Mouse (Mus musculus): ENCODE data around the gene Pax7.

Gene Pax7

GRCm38 (mm10) chr4:139747190-139747936, 86.0 kb downstream of the Pax7 start:
- DNase-seq = no peak

- no peak for DNase-seq
Observed at GRCm38 (mm10) chr4:139746177-139746576, 87.2 kb downstream of the Pax7 start.

DNA sequence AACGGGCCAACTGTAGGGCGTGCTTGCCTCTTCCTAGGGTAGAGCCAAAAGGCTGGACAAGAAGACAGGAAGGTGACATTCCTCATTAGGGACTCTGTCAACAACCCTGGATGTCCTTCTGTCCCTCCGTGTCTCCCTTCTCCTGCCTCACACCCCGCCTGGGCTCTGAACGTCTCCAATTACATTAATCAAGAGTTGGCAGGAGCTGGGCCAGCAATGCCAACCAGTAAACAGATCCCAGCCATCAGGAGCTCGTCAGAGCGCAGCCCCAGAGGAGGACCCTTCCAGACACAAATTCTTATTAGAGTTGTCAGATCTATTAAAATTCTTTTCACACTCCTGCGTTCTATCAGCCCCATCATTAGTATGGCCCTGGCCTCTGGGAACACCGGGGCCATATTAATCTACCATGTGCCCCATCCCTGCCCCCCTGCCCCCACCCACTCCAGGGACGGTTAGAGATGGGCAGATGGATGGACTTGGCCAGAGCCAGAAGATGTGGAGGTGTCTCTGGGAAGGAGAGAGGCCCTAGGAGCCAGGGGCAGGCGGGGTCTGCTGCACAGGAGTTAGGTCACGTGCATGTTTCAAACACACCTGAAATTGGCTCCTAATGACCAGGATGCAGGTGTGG, 88.4 kb downstream of the Pax7 start:
- no peak for DNase-seq

GRCm38 (mm10) chr4:139743626-139744025, 89.7 kb downstream of the Pax7 start:
- DNase-seq = no peak

DNA sequence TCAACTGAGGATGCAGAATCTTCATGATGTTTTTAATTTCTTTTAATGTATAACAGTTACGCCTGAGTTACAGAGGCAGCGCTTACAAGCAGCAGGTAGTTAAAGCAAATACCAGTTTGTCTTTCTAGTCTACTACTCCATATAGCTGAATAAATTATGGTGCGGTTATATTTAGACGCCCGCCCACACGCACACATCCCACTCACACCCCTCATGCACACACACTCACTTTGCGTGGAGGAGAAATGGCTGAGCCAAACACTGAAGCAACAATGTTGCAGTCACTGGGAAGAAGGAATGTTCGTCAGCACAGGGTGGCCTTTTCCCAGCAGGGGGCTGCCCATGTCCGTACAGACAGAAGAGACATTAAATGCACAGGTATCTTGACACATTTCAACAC, 96.3 kb downstream of the Pax7 start:
- DNase-seq = no peak

DNA sequence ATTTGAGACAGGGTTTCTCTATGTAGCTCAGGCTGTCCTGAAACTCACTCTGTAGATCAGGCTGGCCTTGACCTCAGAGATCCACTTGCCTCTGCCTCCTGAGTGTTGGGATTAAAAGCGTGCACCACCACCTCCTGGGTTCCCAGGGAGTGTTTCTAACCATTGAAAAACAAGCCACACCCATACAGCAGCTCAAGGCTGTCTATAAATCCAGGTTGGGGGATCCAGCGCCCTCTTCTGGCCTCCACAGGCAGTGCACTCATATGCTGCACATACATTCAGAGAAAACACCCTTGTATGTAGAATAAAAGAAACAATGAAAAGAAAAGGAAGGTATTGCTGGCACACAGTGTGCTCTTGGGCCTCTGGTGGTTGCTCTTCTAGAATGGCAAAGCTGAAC, 106.2 kb downstream of the Pax7 start:
- DNase-seq = no peak

GRCm38 (mm10) chr4:139725421-139725820, 107.9 kb downstream of the Pax7 start:
- DNase-seq = peak; percentile 24

DNA sequence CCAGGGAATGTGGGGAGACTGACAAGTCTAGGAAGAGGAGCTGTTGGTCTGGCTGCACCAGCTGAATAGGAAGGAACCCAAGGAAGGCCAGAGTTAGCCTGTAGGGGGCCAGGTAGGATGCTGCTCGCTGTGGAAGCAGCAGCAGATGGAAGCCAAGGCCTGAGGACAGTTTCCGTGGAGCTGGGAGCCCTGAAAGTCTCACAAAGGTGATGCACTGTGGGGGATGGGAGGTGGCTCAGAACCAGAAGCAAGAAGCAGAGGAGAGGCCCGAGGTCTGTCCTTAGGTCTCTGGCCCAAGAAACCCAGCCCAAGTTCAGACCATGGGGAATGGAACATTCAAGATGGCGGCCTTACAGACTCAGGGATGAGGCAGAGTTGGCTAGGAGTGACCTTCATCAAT, 109.0 kb downstream of the Pax7 start:
- no peak for DNase-seq

GRCm38 (mm10) chr4:139718978-139719377, 114.3 kb downstream of the Pax7 start:
- DNase-seq = no peak

GRCm38 (mm10) chr4:139716477-139717169, 116.7 kb downstream of the Pax7 start:
- DNase-seq = no peak

GRCm38 (mm10) chr4:139715241-139715932, 117.9 kb downstream of the Pax7 start:
- DNase-seq = peak; percentile 16

GRCm38 (mm10) chr4:139710467-139711334, 122.6 kb downstream of the Pax7 start:
- peak; percentile 52 for DNase-seq

GRCm38 (mm10) chr4:139705986-139706385, 127.3 kb downstream of the Pax7 start:
- DNase-seq = no peak

- no peak for DNase-seq
Observed at GRCm38 (mm10) chr4:139703468-139703867, 129.9 kb downstream of the Pax7 start.

DNA sequence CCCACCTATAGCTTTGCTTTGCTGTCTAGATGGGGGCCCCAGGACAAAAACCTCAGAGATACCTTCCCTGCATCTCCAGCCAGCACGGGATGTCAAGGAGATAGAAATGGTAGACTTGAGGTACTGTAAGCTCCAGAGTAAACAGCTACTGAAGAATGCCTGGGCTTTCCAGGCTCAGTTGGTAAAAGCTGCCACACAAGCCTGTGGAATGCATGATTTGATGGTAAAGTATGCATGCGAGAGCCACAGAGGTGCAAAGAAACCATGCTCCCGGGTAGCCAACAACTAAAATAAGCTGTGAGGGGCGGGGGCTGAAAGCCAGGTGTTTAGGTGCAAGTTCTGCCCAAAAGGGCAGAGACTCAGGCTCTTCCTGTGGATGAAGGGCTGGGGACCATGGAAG, 130.4 kb downstream of the Pax7 start:
- DNase-seq = no peak

- DNase-seq = no peak
Observed at GRCm38 (mm10) chr4:139698602-139699001, 134.7 kb downstream of the Pax7 start.

- DNase-seq = peak; percentile 40
Observed at GRCm38 (mm10) chr4:139697755-139698154, 135.6 kb downstream of the Pax7 start.

DNA sequence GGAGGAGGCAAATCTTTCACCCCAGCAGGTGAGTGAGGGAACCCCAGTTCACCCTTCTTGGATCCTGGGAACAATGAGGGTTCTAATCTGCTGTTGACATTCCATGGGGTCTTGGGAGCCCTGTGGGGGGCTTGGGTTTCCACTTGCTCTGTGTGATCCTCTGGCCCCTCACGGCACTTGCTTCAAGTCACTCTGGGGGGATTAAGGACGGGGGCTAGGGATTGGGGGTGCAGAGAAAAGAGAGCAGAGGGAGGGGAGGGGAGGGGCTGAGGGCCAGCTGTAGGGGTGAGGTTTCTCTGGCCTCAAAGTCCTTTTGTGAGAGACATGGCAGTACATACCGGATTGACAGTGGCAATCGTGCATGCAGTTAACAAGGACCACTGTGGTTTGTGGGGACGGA, 140.0 kb downstream of the Pax7 start:
- DNase-seq = no peak

DNA sequence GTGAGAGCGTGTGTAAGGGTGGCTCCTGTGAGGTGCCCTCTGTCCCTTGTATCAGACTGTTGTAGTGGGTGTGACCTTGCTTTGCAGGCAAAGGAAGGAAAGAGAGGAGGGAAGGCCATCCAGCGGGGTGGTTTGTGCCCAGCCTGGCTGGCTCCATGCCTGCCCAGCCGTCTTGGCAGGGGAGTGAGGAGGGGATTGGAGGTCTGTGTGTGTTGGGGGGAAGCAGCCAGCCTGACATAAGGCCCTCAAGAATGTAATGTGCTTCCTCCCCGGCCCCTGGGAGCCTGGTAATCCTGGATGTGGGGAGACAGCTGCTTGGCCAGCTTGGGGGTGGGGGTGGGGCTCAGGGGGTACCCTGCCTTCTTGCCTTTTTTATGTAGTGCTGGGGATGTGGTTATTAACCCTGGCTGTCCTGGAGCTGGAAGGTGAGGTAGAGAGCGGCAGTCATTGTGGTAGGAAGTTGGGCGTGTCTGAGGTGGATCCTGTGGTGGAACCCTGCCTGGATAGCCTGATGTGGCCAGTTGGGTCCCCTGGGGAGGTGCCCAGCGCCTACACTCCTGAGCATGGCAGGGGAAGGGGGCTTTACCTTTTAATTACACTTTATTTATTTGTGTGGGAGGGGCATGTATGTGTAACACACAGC, 143.6 kb downstream of the Pax7 start:
- DNase-seq = no peak

- DNase-seq = no peak
Observed at GRCm38 (mm10) chr4:139688058-139688457, 145.3 kb downstream of the Pax7 start.

Measured in retina, postnatal 1 day (tissue).